Comparison of ENCODE assay signal across 16 mouse cellular contexts in the genomic region with DNA sequence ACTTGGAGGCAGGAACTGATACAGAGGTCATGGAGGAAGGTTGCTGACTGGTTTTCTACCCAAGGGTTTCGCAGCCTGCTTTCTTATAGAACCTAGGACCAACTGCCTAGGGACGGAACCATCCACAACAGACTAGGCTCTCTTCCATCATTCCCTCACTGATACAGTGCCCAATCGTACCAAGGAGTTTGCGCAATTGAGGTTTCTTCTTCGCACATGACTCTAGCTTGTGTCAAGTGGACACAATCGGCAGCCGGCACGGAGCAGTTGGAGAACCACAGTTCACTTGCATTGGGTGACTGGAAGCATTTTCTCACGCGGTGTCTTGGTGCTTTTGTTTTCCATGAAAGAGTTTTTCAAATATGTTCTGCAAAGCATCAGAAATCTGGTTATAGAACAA.
"Had no signal": no experiment of that assay in that cellular context is flagged by ENCODE, and none has a peak within 500 bp of the region (broad histone marks: within the 10 kb centered on the region; RNA-seq: fewer than 3 reads in every experiment).

No protein-coding gene starts in this region.

- DNase-seq: left cerebral cortex, postnatal 4 days; liver; liver, embryonic 13.5 days; liver, postnatal 0 days; lung, adult 2 months; lung, embryonic 14.5 days; lung, postnatal 10 days; lung, postnatal 14 days; lung, postnatal 36 days; lung, postnatal 4 days; midbrain, embryonic 14.5 days had no signal

- ATAC-seq: liver, embryonic 12.5 days; liver, postnatal 0 days; lung, postnatal 0 days; midbrain, embryonic 13.5 days; midbrain, embryonic 15.5 days; midbrain, embryonic 16.5 days had no signal
